ENCODE assay signal across 8 mouse cellular contexts in genomic region chr1:63112865-63113261, GRCm38 (mm10). TPM values are rescaled to one million over a fixed set of nuclear protein-coding genes. Genes with fewer than 3 reads are reported as not detected.
DNase-seq lines count a peak whose midpoint lies in the region; ATAC-seq and TF ChIP-seq lines count a peak whose summit lies in the region.

No protein-coding gene starts in this region.

- H3K4me2 ChIP-seq in hindbrain, embryonic 16.5 days (ENCODE audit: low read length) = peak overlapping the region; percentile 94
- peak overlapping the region; percentile 87 for H3K4me2 ChIP-seq in liver, embryonic 13.5 days

- H3K27ac ChIP-seq in gastrocnemius, adult 2 months = peak overlapping the region; percentile 99
- peak overlapping the region; percentile 97 for H3K27ac ChIP-seq in hindbrain, embryonic 16.5 days (ENCODE audit: low read depth, low read length)
- H3K27ac ChIP-seq in liver, embryonic 13.5 days = peak overlapping the region; percentile 96
- peak overlapping the region; percentile 99; the same call in 1 of the 2 replicates for H3K27ac ChIP-seq in thymus, adult 2 months (ENCODE audit: control insufficient read depth, insufficient read depth, low read length)

- intact Hi-C loops in left cerebral cortex, postnatal 14 days (cut with DNase I) = no loop called here
- intact Hi-C loops in gastrocnemius, adult 2 months (cut with DNase I) = no loop called here

- TF ChIP-seq POLR2A in thymus, adult 2 months (IDR thresholded peaks at IDR 0.05; ENCODE audit: control insufficient read depth, extremely low read depth, insufficient read depth, low read length, poor library complexity) = no peak

- H3K9me3 ChIP-seq in hindbrain, embryonic 16.5 days (ENCODE audit: control insufficient read depth, low read length) = no peaks in the 10 kb centered on the region
- no peaks in the 10 kb centered on the region for H3K9me3 ChIP-seq in liver, embryonic 13.5 days (replicated peaks)

- ATAC-seq in hindbrain, embryonic 16.5 days = 0 out of 2 replicates have a peak, but pooled peaks have one; percentile 18
- ATAC-seq in liver, embryonic 13.5 days (ENCODE audit: low read depth) = peak; percentile 34

- H3K27me3 ChIP-seq in hindbrain, embryonic 16.5 days (replicated peaks; ENCODE audit: control insufficient read depth, insufficient read depth, low read length) = no peaks in the 10 kb centered on the region
- no peaks in the 10 kb centered on the region for H3K27me3 ChIP-seq in liver, embryonic 13.5 days
- H3K27me3 ChIP-seq in thymus, adult 2 months (ENCODE audit: control insufficient read depth, insufficient read depth, low read length) = no peaks in the 10 kb centered on the region

- peak overlapping the region; percentile 100 for H3K9ac ChIP-seq in hindbrain, embryonic 16.5 days (ENCODE audit: low read depth, low read length)
- peak overlapping the region; percentile 98 for H3K9ac ChIP-seq in liver, embryonic 13.5 days

- H3K4me3 ChIP-seq in gastrocnemius, adult 2 months = peak overlapping the region; percentile 99
- peak overlapping the region; percentile 91 for H3K4me3 ChIP-seq in hindbrain, embryonic 16.5 days (ENCODE audit: low read length)
- peak overlapping the region; percentile 88 for H3K4me3 ChIP-seq in liver, embryonic 13.5 days (replicated peaks)
- peak overlapping the region; percentile 88 for H3K4me3 ChIP-seq in thymus, adult 2 months (ENCODE audit: control insufficient read depth, insufficient read depth, low read length)

- 3% methylated on average over 11 of the region's 11 CpGs for WGBS in hindbrain, embryonic 16.5 days
- 2% methylated on average over 11 of the region's 11 CpGs for WGBS in liver, embryonic 13.5 days (ENCODE audit: insufficient replicate concordance)
- WGBS in thymus, adult 2 months = 1% methylated on average over 11 of the region's 11 CpGs

- peaks cover 36% of the 10 kb centered on the region for H3K4me1 ChIP-seq in hindbrain, embryonic 16.5 days (ENCODE audit: control insufficient read depth, insufficient read depth, low read depth, low read length)
- H3K4me1 ChIP-seq in liver, embryonic 13.5 days (replicated peaks) = peaks cover 52% of the 10 kb centered on the region
- H3K4me1 ChIP-seq in thymus, adult 2 months (replicated peaks; ENCODE audit: control insufficient read depth, insufficient read depth, low read length) = peaks cover 11% of the 10 kb centered on the region

- no peak for TF ChIP-seq CTCF in gastrocnemius, adult 2 months (IDR thresholded peaks at IDR 0.05)
- no peak for TF ChIP-seq CTCF in thymus, adult 2 months (IDR thresholded peaks at IDR 0.05; ENCODE audit: borderline replicate concordance, control insufficient read depth, extremely low read depth, insufficient read depth, low read length, poor library complexity)

- DNase-seq in left cerebral cortex, postnatal 14 days (ENCODE audit: low spot score in 2 of 2) = peak; percentile 15 to 17
- no peak for DNase-seq in left cerebral cortex, adult 9 months (ENCODE audit: low spot score in 2 of 2)
- peak; percentile 36 for DNase-seq in cerebellum, adult 8-10 months
- peak; percentile 34 for DNase-seq in gastrocnemius, adult 2 months
- DNase-seq in liver, embryonic 13.5 days = peak; percentile 27
- DNase-seq in natural killer cell, adult 2 months (ENCODE audit: low spot score in 2 of 2) = peak; percentile 27 to 30
- DNase-seq in thymus, adult 2 months = peak; percentile 50

- no peaks in the 10 kb centered on the region for H3K36me3 ChIP-seq in hindbrain, embryonic 16.5 days (ENCODE audit: control insufficient read depth, insufficient read depth, low read length)
- peaks cover 14% of the 10 kb centered on the region for H3K36me3 ChIP-seq in liver, embryonic 13.5 days
- H3K36me3 ChIP-seq in thymus, adult 2 months (ENCODE audit: control insufficient read depth, insufficient read depth, low read length) = no peaks in the 10 kb centered on the region

RNA-seq across cellular contexts. Expression of gene Ino80d, which starts 1.6 kb away (rescaled TPM):
- 10 to 100 TPM; 27.4 to 29.6 TPM for total RNA-seq in left cerebral cortex, postnatal 14 days (2021)
- 10 to 100 TPM; 14.0 to 14.6 TPM for total RNA-seq in gastrocnemius, adult 2 months (2021)
- polyA plus RNA-seq in hindbrain, embryonic 16.5 days (2015; fragmentation: Nextera tagmentation; extraction: Ambion mirVana) = 7.5 and 9.1 TPM in 2 replicates
- polyA plus RNA-seq in liver, embryonic 13.5 days (2015; fragmentation: Nextera tagmentation; extraction: Ambion mirVana) = 3.8 and 4.8 TPM in 2 replicates
- polyA plus RNA-seq in thymus, adult 2 months (2012; rRNA removed) = 40.4 and 48.5 TPM in 2 replicates

Comparison
In these comparisons a context has a peak if more than half of its experiments do, and no peak if none do; other contexts are left out.
1. DNase-seq: peak in left cerebral cortex, postnatal 14 days (2 of 2), cerebellum, adult 8-10 months (single experiment), gastrocnemius, adult 2 months (single experiment), liver, embryonic 13.5 days (single experiment), natural killer cell, adult 2 months (2 of 2) and thymus, adult 2 months (single experiment); none in left cerebral cortex, adult 9 months (0 of 2).
2. Peak in every context shown above with its lines, with median percentiles within 50 percentile points of each other: H3K27ac ChIP-seq and H3K4me3 ChIP-seq.